Mouse (Mus musculus) ES-E14 (cell line): ENCODE data around the gene Iqcd. TPM values are rescaled to one million over a fixed set of nuclear protein-coding genes. Genes with fewer than 3 reads are reported as not detected.

ENCODE experiments used
- DNase-seq: peaks from one replicate; pipeline ENCODE4 v3.0.0-alpha.2; 2013; ENCODE audit warnings: low read depth, low spot score
- H3K27ac ChIP-seq: 2 replicates; pipeline ENCODE4 v1.5.1; 2012; ENCODE audit warnings: low read depth, mild to moderate bottlenecking, low read length, moderate library complexity, mixed read lengths; ENCODE audit not compliant: poor library complexity, insufficient read depth, severe bottlenecking
- H3K36me3 ChIP-seq: 2 replicates; pipeline ENCODE4 v1.6.1; 2012; ENCODE audit warnings: mild to moderate bottlenecking, low read length, moderate library complexity, mixed read lengths; ENCODE audit not compliant: control insufficient read depth, poor library complexity, insufficient read depth, severe bottlenecking
- H3K4me1 ChIP-seq, 2 experiments: fragments of 150-350 bp in 1 of 2; sonication (generic) in 1 of 2; 2 replicates each; pipeline ENCODE4 v1.6.1; 2012; ENCODE audit warnings: low read length in 2 of 2, mild to moderate bottlenecking in 1 of 2, mixed read lengths in 1 of 2; ENCODE audit not compliant: control insufficient read depth in 2 of 2, insufficient read depth in 2 of 2, poor library complexity in 1 of 2
- H3K4me3 ChIP-seq, 2 experiments: fragments of 150-350 bp in 1 of 2; sonication (generic) in 1 of 2; 2 replicates each; pipeline ENCODE4 v1.5.1; 2012; ENCODE audit warnings: low read length in 2 of 2, low read depth in 1 of 2, mild to moderate bottlenecking in 1 of 2, mixed read lengths in 1 of 2; ENCODE audit not compliant: insufficient read depth in 1 of 2, poor library complexity in 1 of 2, severe bottlenecking in 1 of 2
- H3K9ac ChIP-seq: 2 replicates; pipeline ENCODE4 v1.6.1; 2012; ENCODE audit warnings: low read depth, mild to moderate bottlenecking, low read length, mixed read lengths; ENCODE audit not compliant: poor library complexity, insufficient read depth, severe bottlenecking
- H3K9me3 ChIP-seq: fragments of 150-350 bp; sonication (generic); 2 replicates; pipeline ENCODE4 v1.6.1; 2012; ENCODE audit warnings: low read depth, mild to moderate bottlenecking, low read length; ENCODE audit not compliant: control insufficient read depth, insufficient read depth
- CHD2 ChIP-seq: IDR thresholded peaks from 2 replicates; pipeline ENCODE4 v1.6.1; 2014; ENCODE audit warnings: mild to moderate bottlenecking, low read depth, low read length, inconsistent platforms
- HCFC1 ChIP-seq: IDR thresholded peaks from 2 replicates; pipeline ENCODE4 v1.6.1; 2012; ENCODE audit warnings: low read length, inconsistent platforms, borderline replicate concordance; ENCODE audit not compliant: insufficient read depth
- MAFK ChIP-seq: IDR thresholded peaks from 2 replicates; pipeline ENCODE4 v1.6.1; 2014; ENCODE audit warnings: mild to moderate bottlenecking, low read depth, low read length, inconsistent platforms; ENCODE audit not compliant: insufficient read depth
- ZC3H11A ChIP-seq: IDR thresholded peaks from 2 replicates; pipeline ENCODE4 v1.6.1; 2012; ENCODE audit warnings: low read depth, mild to moderate bottlenecking, inconsistent platforms, low read length, borderline replicate concordance
- ZNF384 ChIP-seq: IDR thresholded peaks from 2 replicates; pipeline ENCODE4 v1.6.1; 2012; ENCODE audit warnings: low read depth, low read length, inconsistent platforms
- in situ Hi-C, 2 experiments: fragments of 600-800 bp; cut with MboI; formaldehyde crosslinking; loops; one replicate each; pipeline ENCODE4 v1.15.1; 2025; ENCODE audit warnings: low sequenced_read_pairs in 2 of 2, inconsistent platforms in 1 of 2; ENCODE audit not compliant: unreplicated experiment in 2 of 2
- total RNA-seq: library from RNA; depleted of rRNA; stranded (reverse); fragments of 300-350 nt; gene quantifications from 2 replicates; pipeline ENCODE4 v1.2.3, GENCODE M21; 2012

Gene Iqcd
- total RNA-seq, 1 experiment, result not detected

GRCm38 (mm10) chr5:120621846-120622197 is 33.0 kb downstream of the Iqcd start:
- Histone ChIP-seq H3K36me3 (peaks cover 85% of the 10 kb centered on the region), H3K9ac (no peak overlapping the region), H3K27ac (no peak overlapping the region), H3K4me1 (peaks cover 8 to 30% of the 10 kb centered on the region in 2 experiments; a peak in 2 of 4 replicates), H3K4me3 (no peak overlapping the region), H3K9me3 (no peaks in the 10 kb centered on the region)
- in situ Hi-C loops, result loop anchor here in 1 of 2 experiments (10.0 kb wide), 1 partner anchor 113 kb away; no protein-coding TSS in a partner anchor
- TF ChIP-seq HCFC1 (no peak), ZNF384 (no peak), ZC3H11A (no peak), CHD2 (no peak)
- no peak for DNase-seq

GRCm38 (mm10) chr5:120622198-120622851 is 33.5 kb downstream of the Iqcd start:
- in situ Hi-C loops, result loop anchor here in 1 of 2 experiments (10.0 kb wide), 1 partner anchor 112 kb away; no protein-coding TSS in a partner anchor
- DNase-seq, result no peak
- no peak for TF ChIP-seq ZC3H11A
- TF ChIP-seq HCFC1, result no peak
- TF ChIP-seq MAFK, result no peak
- no peak for TF ChIP-seq CHD2
- no peak for TF ChIP-seq ZNF384

GRCm38 (mm10) chr5:120624427-120624826 is 35.6 kb downstream of the Iqcd start:
- no peak overlapping the region for H3K27ac ChIP-seq
- DNase-seq, result no peak
- H3K9me3 ChIP-seq, result no peaks in the 10 kb centered on the region
- H3K36me3 ChIP-seq, result peaks cover 77% of the 10 kb centered on the region
- no peak overlapping the region for H3K9ac ChIP-seq
- H3K4me1 ChIP-seq, result peaks cover 5 to 24% of the 10 kb centered on the region in 2 experiments; a peak in 2 of 4 replicates
- H3K4me3 ChIP-seq, result no peak overlapping the region
- in situ Hi-C loops, result loop anchor here in 1 of 2 experiments (10.0 kb wide), 1 partner anchor 110 kb away; no protein-coding TSS in a partner anchor
- no peak for TF ChIP-seq HCFC1
- no peak for TF ChIP-seq CHD2
- no peak for TF ChIP-seq ZNF384
- no peak for TF ChIP-seq MAFK
- TF ChIP-seq ZC3H11A, result no peak

More at GRCm38 (mm10) chr5:120622198-120622851, 33.5 kb downstream of the Iqcd start:
- Histone ChIP-seq H3K4me3 (no peak overlapping the region), H3K9me3 (no peaks in the 10 kb centered on the region), H3K27ac (no peak overlapping the region), H3K9ac (no peak overlapping the region), H3K4me1 (peaks cover 8 to 33% of the 10 kb centered on the region in 2 experiments; a peak in 2 of 4 replicates), H3K36me3 (peaks cover 87% of the 10 kb centered on the region)

- peaks cover 5 to 11% of the 10 kb centered on the region in 2 experiments; a peak in 2 of 4 replicates for H3K4me1 ChIP-seq
- H3K36me3 ChIP-seq, result peaks cover 58% of the 10 kb centered on the region
- DNase-seq, result peak; percentile 95
- TF ChIP-seq ZNF384, result no peak
- no peak for TF ChIP-seq ZC3H11A
- TF ChIP-seq HCFC1, result no peak
- TF ChIP-seq MAFK, result no peak
- no peak for TF ChIP-seq CHD2
- no peak overlapping the region; a peak in 1 of 4 replicates for H3K4me3 ChIP-seq
- no peak overlapping the region for H3K27ac ChIP-seq
- no peak overlapping the region for H3K9ac ChIP-seq
- in situ Hi-C loops, result loop anchor here in 1 of 2 experiments (10.0 kb wide), 1 partner anchor 108 kb away; no protein-coding TSS in a partner anchor
- H3K9me3 ChIP-seq, result no peaks in the 10 kb centered on the region
Observed at GRCm38 (mm10) chr5:120626399-120626798, 37.6 kb downstream of the Iqcd start.
